Mouse (Mus musculus) heart, postnatal 25 days (tissue): ENCODE results near the gene Npcd. TPM values are rescaled to one million over a fixed set of nuclear protein-coding genes. Genes with fewer than 3 reads are reported as not detected.

Experiments used
- DNase-seq: peaks from one replicate; pipeline ENCODE4 v3.0.0; 2022; ENCODE audit warnings: low spot score
- intact Hi-C: fragments of 180-260 bp; cut with DNase I; formaldehyde crosslinking; loops from one replicate; pipeline ENCODE4 v1.15.1; 2025
- total RNA-seq, 2 experiments: library from RNA; stranded (reverse); gene quantifications; 2 replicates each; pipeline ENCODE4 v1.2.3; 2021

Gene Npcd
- total RNA-seq = under 1 TPM in 1 of 2 experiments, not detected in 1; 0.26 TPM

DNA sequence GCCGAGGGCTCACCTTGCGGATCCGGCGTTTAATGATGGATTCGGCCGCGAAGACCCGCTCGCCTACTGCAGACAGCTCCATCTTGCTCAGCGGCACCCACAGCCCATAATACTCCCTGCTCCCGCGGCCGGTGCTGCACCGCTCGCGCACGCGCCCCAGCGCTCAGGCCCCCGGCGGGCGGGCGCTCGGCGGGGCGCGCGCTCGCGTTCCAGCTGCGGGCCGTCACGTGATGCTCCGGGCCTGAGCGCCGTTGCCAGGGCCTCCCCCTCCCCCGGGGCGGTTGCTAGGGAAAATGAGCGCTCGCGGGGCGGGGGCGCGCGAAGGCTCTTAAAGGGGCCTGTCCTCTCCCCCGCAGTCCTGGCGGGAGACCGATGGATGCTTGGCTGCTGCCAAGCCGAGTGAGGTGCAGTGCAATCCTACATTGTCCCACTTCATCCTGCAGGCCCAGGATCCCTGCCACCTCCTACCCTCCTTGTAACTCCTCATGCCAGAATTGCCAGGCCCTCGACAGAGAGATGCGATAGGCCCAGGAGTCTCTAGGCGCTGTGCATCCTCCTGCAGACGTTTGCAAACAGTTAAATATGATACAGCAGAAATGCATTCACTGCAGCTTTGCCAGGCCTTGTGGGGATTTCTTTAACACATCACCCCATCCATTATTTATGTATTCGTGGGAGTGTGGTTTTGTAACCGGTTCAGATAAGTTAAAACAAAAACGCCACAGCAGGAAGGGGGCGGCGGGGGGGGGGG is at the start of gene Npcd, which contains the start of gene Cbx6:
TSS of gene Npcd (minus strand) at position 108 of the 751 bp plus-strand sequence.
TSS of gene Cbx6 (minus strand) at position 559 of the 751 bp plus-strand sequence.
- intact Hi-C loops = loop anchor here (5.0 kb wide), 2 partner anchors 93 to 238 kb away; no protein-coding TSS in a partner anchor
- peak; percentile 94 for DNase-seq

- peak; percentile 92 for DNase-seq
- intact Hi-C loops = loop anchor here (2.0 kb wide), 1 partner anchor 53 kb away; no protein-coding TSS in a partner anchor
These were observed 49.4 kb upstream of the Npcd start for GRCm38 (mm10) chr15:79883352-79883822.

DNA sequence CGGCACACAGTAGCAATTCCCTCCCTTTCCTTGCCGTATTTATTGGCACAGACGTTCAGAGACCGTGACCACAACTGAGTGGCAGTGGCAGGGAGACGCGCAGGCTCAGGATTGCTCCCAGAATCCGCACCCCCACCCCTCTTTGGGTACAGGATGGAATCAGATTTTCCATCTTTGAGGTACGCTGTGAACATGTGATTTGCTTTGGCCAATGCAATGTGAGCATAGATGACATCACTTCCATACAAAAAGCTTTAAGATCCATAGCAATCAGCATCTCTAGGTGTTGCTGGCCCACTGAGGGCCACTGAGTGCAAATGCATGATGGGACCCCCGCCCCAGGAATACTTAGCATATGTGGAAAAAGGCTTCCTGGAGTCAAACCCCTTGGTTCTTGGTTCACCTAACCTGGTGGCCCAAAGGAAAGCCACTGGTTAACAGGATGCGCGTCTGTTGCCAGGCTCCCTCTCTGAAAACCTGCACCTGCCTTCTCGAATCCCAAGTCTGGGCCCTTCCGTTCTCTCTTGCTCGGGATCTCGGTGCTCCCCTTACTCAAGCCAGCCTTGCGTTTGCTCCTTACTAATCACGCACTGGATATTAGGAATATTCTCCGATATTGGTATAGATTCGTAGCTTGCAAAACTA is 48.7 kb upstream of the Npcd start:
- DNase-seq = no peak
- intact Hi-C loops = loop anchor here (2.0 kb wide), 1 partner anchor 52 kb away; no protein-coding TSS in a partner anchor

DNA sequence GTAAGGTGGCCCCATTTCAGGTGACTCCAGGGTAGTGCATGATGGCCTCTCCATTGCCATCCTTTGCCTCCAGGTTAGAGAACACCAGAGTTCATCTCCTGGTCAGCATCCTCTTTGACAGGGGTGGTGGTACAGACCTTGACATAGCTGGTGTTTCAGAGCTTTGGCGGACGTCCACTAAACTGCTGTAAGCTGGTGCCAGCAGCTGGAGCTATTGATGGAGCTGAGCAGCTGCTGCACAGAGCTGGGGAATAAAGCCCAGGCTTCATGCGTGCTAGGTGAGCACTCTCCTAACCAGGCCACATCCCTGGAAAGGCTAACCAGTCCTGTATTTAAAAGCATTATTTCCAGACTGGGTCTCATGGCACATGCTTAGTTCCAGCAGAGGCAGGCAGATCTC is 46.4 kb upstream of the Npcd start:
- no peak for DNase-seq

GRCm38 (mm10) chr15:79879319-79879718 is 45.3 kb upstream of the Npcd start:
- DNase-seq = peak; percentile 84
- intact Hi-C loops = no loop called here

More for the DNA sequence above, 46.4 kb upstream of the Npcd start:
- intact Hi-C loops = no loop called here

- no peak for DNase-seq
- intact Hi-C loops = no loop called here
These were observed 44.7 kb upstream of the Npcd start for GRCm38 (mm10) chr15:79878725-79879136.

DNA sequence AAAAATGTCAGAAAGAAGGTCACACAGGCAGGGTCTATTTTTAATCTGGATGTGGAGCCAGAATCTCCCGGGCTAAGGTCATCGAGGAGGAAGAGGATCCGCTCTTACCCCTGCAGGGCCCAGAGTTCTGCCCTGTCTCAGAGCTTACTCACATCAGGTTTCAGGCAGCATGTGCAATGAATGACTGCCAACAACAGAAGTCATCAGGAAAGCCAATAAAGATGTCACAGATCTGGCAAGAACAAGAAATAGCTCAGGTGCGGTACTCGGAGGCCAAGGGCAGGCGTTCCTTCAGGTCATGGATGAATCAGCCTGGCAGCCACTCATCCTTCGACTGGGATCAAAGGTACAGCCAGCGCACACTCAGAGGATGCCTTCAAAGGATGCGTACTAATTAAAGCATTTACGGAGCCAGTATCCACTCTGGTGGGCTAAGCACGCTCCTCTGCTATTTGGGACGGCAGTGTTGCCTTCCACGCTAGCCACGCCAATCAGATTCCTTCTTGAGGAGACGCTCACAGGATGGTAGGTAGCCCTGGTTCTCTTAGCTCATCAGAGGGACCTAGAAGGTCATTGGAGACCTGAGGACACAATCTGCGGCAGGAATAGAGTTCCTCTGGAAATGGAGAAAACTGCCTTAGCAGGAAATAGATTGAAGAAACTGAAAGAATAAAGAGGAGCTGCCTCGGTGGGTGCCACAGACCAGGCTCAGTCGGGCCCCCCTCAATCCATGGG is 41.4 kb upstream of the Npcd start:
- DNase-seq = no peak
- intact Hi-C loops = no loop called here

DNA sequence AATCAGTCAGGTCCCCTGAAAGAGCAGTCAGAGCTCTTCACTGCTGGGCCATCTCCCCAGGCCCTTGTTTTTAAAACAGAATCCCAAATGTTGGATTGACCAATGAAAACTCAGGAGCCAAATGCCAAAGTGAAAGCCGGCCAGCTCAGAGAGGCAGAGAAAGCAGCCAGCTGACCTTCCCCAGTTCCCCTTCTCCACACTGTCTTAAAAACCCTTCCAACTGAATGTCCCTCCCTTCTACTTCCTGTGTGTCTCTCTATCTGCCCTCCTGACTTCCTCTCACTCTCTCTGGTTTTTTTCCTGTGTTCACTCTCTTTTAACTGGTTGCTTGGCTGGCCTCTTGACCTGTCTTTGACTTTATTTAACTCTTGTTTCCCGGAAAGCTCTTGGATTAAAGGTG is 40.0 kb upstream of the Npcd start:
- DNase-seq = no peak
- intact Hi-C loops = no loop called here

DNA sequence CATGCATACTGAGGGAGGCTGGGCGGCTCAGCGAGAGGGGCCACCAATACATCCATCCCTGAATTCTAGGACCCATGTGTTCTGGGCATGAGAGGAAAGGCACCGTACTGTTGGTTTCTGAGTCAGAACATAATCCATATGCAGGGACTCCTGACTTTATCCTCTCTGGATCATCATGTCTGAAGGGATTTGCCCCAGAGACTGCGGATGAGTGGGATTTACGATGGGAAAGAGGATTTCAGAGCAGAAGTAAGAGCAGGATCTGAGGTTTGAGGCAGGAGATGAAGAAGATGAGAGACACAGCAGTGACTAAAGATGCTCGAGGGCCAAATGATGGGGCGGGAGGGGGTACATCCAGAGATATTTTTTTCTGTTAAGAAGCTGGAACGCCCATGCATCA is 39.5 kb upstream of the Npcd start:
- intact Hi-C loops = no loop called here
- DNase-seq = no peak

- DNase-seq = no peak
- intact Hi-C loops = no loop called here
These were observed 33.4 kb upstream of the Npcd start for GRCm38 (mm10) chr15:79867260-79868002.

DNA sequence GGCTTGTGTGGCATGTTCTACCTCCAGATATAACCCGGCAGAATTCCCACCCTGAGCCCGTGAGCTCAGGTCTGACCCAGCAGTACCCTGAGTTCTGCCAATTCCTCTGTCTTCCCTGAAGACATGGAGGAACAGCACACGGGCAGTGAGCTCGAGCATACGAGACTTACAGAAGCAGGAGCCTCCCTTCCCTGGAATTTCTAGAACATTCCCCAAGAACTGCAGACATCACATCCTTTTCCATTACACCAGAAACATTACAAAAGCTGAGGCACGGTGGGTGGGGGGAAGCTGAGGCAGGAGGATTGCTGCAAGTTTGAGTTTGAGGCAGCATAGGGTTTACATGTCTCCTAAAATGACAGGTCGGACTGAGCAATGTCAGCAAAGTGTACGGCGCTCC is 25.8 kb upstream of the Npcd start:
- intact Hi-C loops = no loop called here

DNA sequence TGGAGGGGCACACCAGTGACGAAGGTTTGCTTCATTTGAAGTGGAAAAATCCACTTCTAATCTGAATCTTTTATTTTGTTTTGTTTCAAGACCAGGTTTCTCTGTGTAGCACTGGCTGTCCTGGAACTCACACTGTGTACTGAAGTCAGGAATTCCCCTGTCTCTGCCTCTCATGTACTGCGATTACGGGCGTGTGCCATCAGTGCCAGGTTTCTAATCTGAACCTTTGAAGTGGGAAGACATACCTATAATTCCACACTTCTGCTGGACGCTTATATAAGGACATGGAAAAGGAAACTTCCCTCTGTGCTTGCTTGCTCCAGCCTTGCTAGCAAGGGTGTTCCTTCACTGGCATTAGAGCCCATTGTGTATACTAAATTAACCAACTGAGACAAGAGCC is 24.9 kb upstream of the Npcd start:
- DNase-seq = no peak
- intact Hi-C loops = no loop called here

More for the DNA sequence above, 25.8 kb upstream of the Npcd start:
- no peak for DNase-seq

DNA sequence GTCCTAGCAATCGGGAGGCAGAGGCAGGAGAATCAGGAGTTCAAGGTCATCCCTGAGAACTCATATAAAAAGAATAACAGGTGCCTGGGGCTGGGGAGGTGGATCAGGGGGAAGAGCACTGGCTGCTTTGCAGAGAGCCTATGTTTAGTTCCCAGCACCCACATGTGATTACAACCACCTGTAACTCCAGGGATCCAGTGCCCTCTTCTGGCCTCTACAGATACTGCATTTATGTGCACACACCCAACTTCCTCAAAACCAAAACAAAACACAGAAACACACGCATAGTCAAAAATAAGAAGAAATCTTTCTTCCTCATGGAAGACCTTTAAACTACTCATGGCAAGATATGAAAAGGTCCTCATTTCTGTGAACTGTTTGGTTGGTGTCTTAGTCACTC is 16.1 kb upstream of the Npcd start:
- intact Hi-C loops = no loop called here
- DNase-seq = no peak

DNA sequence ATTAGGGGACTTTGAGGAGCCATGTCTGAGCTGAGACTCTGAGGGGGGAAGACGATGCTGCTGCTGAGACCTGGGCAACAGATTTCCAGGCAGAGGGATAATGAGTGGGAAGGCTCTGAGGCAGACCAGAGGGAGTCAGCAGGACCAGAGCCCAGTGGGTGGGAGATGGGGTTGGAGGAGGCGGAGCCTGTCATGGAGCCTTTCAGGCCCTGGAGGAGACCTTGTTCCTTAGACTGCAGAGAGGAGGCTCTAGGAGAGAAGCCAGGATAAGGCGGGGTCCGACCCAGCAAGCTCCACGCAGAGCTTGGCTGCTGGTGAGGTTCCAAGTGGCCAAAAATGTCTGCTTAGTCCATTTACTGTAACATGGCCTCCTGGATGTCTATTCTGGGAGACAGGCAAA is 13.1 kb upstream of the Npcd start:
- intact Hi-C loops = no loop called here
- peak; percentile 44 for DNase-seq

GRCm38 (mm10) chr15:79845986-79846385 is 11.9 kb upstream of the Npcd start:
- DNase-seq = no peak
- intact Hi-C loops = no loop called here

- DNase-seq = no peak
- intact Hi-C loops = no loop called here
These were observed 8.9 kb upstream of the Npcd start for GRCm38 (mm10) chr15:79842985-79843384.

DNA sequence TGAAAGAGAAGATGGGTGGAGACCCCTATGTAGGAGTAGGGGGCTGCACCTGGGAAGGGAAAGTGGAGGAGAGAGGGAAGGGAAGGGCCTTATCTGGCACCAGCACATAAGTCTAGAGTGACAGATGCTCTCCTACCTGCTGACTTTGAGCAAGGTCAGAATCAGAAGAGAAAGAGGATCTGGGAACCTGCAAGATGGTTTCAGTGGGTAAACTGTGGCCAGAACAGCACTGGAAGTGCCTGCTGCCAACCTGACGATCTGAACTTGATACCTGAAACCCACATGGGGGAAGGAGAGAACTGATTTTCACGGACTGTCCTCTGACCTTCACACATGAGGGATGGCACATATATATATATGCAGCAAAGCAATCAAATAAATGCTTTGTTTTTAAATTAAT is 6.2 kb upstream of the Npcd start:
- no peak for DNase-seq
- intact Hi-C loops = no loop called here

GRCm38 (mm10) chr15:79834881-79835260 is 834 bp upstream of the Npcd start:
- no peak for DNase-seq
- intact Hi-C loops = loop anchor here (5.0 kb wide), 2 partner anchors 92 to 237 kb away; no protein-coding TSS in a partner anchor

DNA sequence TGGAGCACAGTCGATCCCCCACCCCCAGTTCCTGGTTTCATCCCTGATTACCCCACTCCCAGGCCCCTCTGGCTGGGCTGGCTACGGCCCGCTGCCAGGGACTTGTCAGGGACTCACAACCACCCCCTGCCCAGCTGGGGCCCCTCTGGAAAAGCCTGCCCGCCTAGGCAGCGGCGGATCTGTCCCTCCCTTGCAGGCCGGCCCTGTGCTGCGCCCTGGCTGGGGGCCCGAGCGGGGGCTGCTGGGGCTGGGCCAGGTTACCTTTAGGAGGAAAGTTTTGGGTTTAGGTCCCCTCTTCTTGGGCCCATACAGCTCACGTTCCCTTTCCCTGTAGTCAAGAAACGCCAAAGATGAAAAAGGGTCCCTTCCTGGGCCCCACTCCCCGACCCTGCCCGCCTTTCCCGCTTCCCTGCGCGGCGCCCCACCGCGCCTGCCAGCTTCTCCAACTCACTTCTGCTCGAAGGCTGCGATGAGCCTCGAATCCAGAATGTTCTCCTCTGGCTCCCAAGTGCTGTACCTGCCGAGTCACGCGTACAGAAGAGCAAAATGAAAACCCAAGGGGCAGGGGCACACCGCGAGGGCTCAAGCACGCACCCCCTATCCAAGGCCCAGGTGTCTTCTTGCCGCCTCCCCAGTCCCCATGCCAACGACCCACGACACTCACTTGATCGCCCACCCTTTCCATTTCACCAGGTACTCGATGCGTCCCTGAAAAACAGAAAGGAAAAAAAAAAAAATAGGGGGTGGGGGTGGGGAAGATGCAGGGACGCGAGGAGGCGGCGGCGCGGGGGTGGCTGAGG is 586 bp downstream of the Npcd start:
- intact Hi-C loops = loop anchor here (5.0 kb wide), 2 partner anchors 94 to 239 kb away; no protein-coding TSS in a partner anchor
- DNase-seq = no peak
